Mouse (Mus musculus) lung, postnatal 0 days (tissue): ENCODE measurements at regions not wholly inside any gene's neighbourhood (a gene's known extent, or its start where the extent isn't known, plus 50 kb on each side); places are given as distances from the start of the nearest gene placed in this dataset.

ENCODE experiments used
- ATAC-seq: fragments of 200-750 bp; cut with Nextera tagmentation; 2 replicates; pipeline ENCODE4 v1.8.0; 2017; ENCODE audit warnings: moderate library complexity
- DNase-seq: peaks from one replicate; pipeline ENCODE4 v3.0.0-alpha.2; 2016; ENCODE audit warnings: low spot score
- H3K27ac ChIP-seq: fragments of 300-500 bp; sonication (generic); 2 replicates; pipeline ENCODE4 v1.5.1; 2014; ENCODE audit warnings: antibody characterized with exemption, mild to moderate bottlenecking, low read length, mixed read lengths
- H3K27me3 ChIP-seq: fragments of 300-500 bp; sonication (generic); replicated peaks from 2 replicates; pipeline ENCODE4 v1.6.1; 2014; ENCODE audit warnings: low read length, mixed read lengths; ENCODE audit not compliant: insufficient read depth
- H3K36me3 ChIP-seq: fragments of 300-500 bp; sonication (generic); 2 replicates; pipeline ENCODE4 v1.6.1; 2014; ENCODE audit warnings: low read length, mixed read lengths; ENCODE audit not compliant: insufficient read depth
- H3K4me1 ChIP-seq: fragments of 300-500 bp; sonication (generic); 2 replicates; pipeline ENCODE4 v1.6.1; 2014; ENCODE audit warnings: antibody characterized with exemption, low read depth, low read length, mixed read lengths; ENCODE audit not compliant: insufficient read depth
- H3K4me2 ChIP-seq: fragments of 300-500 bp; sonication (generic); replicated peaks from 2 replicates; pipeline ENCODE4 v1.6.1; 2014; ENCODE audit warnings: low read depth, mild to moderate bottlenecking, low read length, moderate library complexity, mixed read lengths
- H3K4me3 ChIP-seq: fragments of 300-500 bp; sonication (generic); 2 replicates; pipeline ENCODE4 v1.5.1; 2014; ENCODE audit warnings: low read depth, low read length
- H3K9ac ChIP-seq: fragments of 300-500 bp; sonication (generic); replicated peaks from 2 replicates; pipeline ENCODE4 v1.6.1; 2014; ENCODE audit warnings: low read depth, mild to moderate bottlenecking
- H3K9me3 ChIP-seq: fragments of 300-500 bp; sonication (generic); 2 replicates; pipeline ENCODE4 v1.6.1; 2016; ENCODE audit warnings: low read length, mixed read lengths
- CTCF ChIP-seq: IDR thresholded peaks from 2 replicates; pipeline ENCODE4 v1.5.1; 2016; ENCODE audit warnings: antibody characterized with exemption, mild to moderate bottlenecking
- EP300 ChIP-seq: IDR thresholded peaks from 2 replicates; pipeline ENCODE4 v1.6.1; 2016; ENCODE audit warnings: antibody characterized with exemption, mild to moderate bottlenecking, control low read depth
- WGBS: fragments of 180-500 bp; shearing (Covaris S2); extraction: QIAGEN DNeasy Blood & Tissue Kit; methylation state at CpG from one replicate; pipeline ENCODE4 v1.1.7; 2014; 5-methylcytosine and 5-hydroxymethylcytosine counted together

GRCm38 (mm10) chr8:117890211-117890610 is 88.5 kb upstream of the Mphosph6 start:
- 70% methylated on average over 3 of the region's 3 CpGs for WGBS
- H3K27me3 ChIP-seq = no peaks in the 10 kb centered on the region
- H3K4me2 ChIP-seq = no peak overlapping the region
- no peaks in the 10 kb centered on the region for H3K9me3 ChIP-seq
- no peak for ATAC-seq
- H3K27ac ChIP-seq = no peak overlapping the region
- no peaks in the 10 kb centered on the region for H3K36me3 ChIP-seq
- no peak overlapping the region for H3K4me3 ChIP-seq
- no peak for DNase-seq
- no peak overlapping the region for H3K9ac ChIP-seq
- no peaks in the 10 kb centered on the region for H3K4me1 ChIP-seq
- no peak for TF ChIP-seq EP300
- no peak for TF ChIP-seq CTCF

GRCm38 (mm10) chr8:117881414-117881973 is 79.8 kb upstream of the Mphosph6 start:
- Histone ChIP-seq H3K4me1 (no peaks in the 10 kb centered on the region), H3K36me3 (no peaks in the 10 kb centered on the region), H3K9ac (no peak overlapping the region), H3K27ac (no peak overlapping the region), H3K4me2 (no peak overlapping the region), H3K4me3 (no peak overlapping the region), H3K27me3 (no peaks in the 10 kb centered on the region), H3K9me3 (no peaks in the 10 kb centered on the region)
- DNase-seq (no peak), ATAC-seq (no peak)
- WGBS = 59% methylated on average over 8 of the region's 8 CpGs
- no peak for TF ChIP-seq CTCF
- TF ChIP-seq EP300 = no peak

GRCm38 (mm10) chr8:117880279-117880975 is 78.7 kb upstream of the Mphosph6 start:
- Histone ChIP-seq H3K9me3 (no peaks in the 10 kb centered on the region), H3K9ac (no peak overlapping the region), H3K4me3 (no peak overlapping the region), H3K4me2 (no peak overlapping the region), H3K27me3 (no peaks in the 10 kb centered on the region), H3K4me1 (no peaks in the 10 kb centered on the region), H3K27ac (no peak overlapping the region), H3K36me3 (no peaks in the 10 kb centered on the region)
- DNase-seq (no peak), ATAC-seq (no peak)
- TF ChIP-seq EP300 = no peak
- no peak for TF ChIP-seq CTCF
- 69% methylated on average over 13 of the region's 13 CpGs for WGBS

GRCm38 (mm10) chr8:117873611-117874010 is 71.9 kb upstream of the Mphosph6 start:
- Histone ChIP-seq H3K9ac (no peak overlapping the region), H3K4me2 (no peak overlapping the region), H3K36me3 (no peaks in the 10 kb centered on the region), H3K9me3 (no peaks in the 10 kb centered on the region), H3K4me3 (no peak overlapping the region), H3K27ac (no peak overlapping the region), H3K27me3 (no peaks in the 10 kb centered on the region), H3K4me1 (no peaks in the 10 kb centered on the region)
- TF ChIP-seq CTCF = no peak
- TF ChIP-seq EP300 = no peak
- DNase-seq (no peak), ATAC-seq (no peak)
- WGBS = 82% methylated on average over 4 of the region's 4 CpGs

- WGBS = 62% methylated on average over 2 of the region's 2 CpGs
- H3K4me3 ChIP-seq = no peak overlapping the region
- no peak overlapping the region for H3K4me2 ChIP-seq
- DNase-seq (no peak), ATAC-seq (no peak)
- no peaks in the 10 kb centered on the region for H3K4me1 ChIP-seq
- H3K27me3 ChIP-seq = no peaks in the 10 kb centered on the region
- H3K36me3 ChIP-seq = no peaks in the 10 kb centered on the region
- TF ChIP-seq CTCF = no peak
- no peak for TF ChIP-seq EP300
- H3K9ac ChIP-seq = no peak overlapping the region
- no peaks in the 10 kb centered on the region for H3K9me3 ChIP-seq
- no peak overlapping the region for H3K27ac ChIP-seq
Measured at GRCm38 (mm10) chr8:117867138-117867537, 65.4 kb upstream of the Mphosph6 start.

GRCm38 (mm10) chr8:117865014-117865413 is 63.3 kb upstream of the Mphosph6 start:
- DNase-seq (no peak), ATAC-seq (no peak)
- no peak overlapping the region for H3K4me3 ChIP-seq
- no peak overlapping the region for H3K27ac ChIP-seq
- no peaks in the 10 kb centered on the region for H3K9me3 ChIP-seq
- no peaks in the 10 kb centered on the region for H3K36me3 ChIP-seq
- TF ChIP-seq EP300 = no peak
- TF ChIP-seq CTCF = no peak
- no peak overlapping the region for H3K9ac ChIP-seq
- H3K4me1 ChIP-seq = no peaks in the 10 kb centered on the region
- no peaks in the 10 kb centered on the region for H3K27me3 ChIP-seq
- WGBS = 17% methylated on average over 6 of the region's 6 CpGs
- H3K4me2 ChIP-seq = no peak overlapping the region
